Mouse (Mus musculus) heart, postnatal 25 days (tissue): ENCODE measurements at regions not wholly inside any gene's neighbourhood (a gene's known extent, or its start where the extent isn't known, plus 50 kb on each side); places are given as distances from the start of the nearest gene placed in this dataset.

ENCODE experiments used
- DNase-seq: peaks from one replicate; pipeline ENCODE4 v3.0.0; 2022; ENCODE audit warnings: low spot score
- intact Hi-C: fragments of 180-260 bp; cut with DNase I; formaldehyde crosslinking; loops from one replicate; pipeline ENCODE4 v1.15.1; 2025

- DNase-seq, result no peak
- intact Hi-C loops, result no loop called here
These were observed 303.1 kb upstream of the Rag2 start for GRCm38 (mm10) chr2:101321286-101321914.

- no peak for DNase-seq
- intact Hi-C loops, result no loop called here
These were observed 267.8 kb upstream of the Rag2 start for GRCm38 (mm10) chr2:101356709-101357108.

GRCm38 (mm10) chr2:101364256-101364655, 260.3 kb upstream of the Rag2 start:
- intact Hi-C loops, result no loop called here
- no peak for DNase-seq

GRCm38 (mm10) chr2:101368278-101368677, 256.2 kb upstream of the Rag2 start:
- DNase-seq, result no peak
- intact Hi-C loops, result no loop called here

- intact Hi-C loops, result no loop called here
- DNase-seq, result no peak
These were observed 253.4 kb upstream of the Rag2 start for GRCm38 (mm10) chr2:101370991-101371736.

GRCm38 (mm10) chr2:101371834-101372493, 252.6 kb upstream of the Rag2 start:
- no peak for DNase-seq
- intact Hi-C loops, result no loop called here

- no peak for DNase-seq
- intact Hi-C loops, result no loop called here
These were observed 243.9 kb upstream of the Rag2 start for GRCm38 (mm10) chr2:101380595-101380994.

GRCm38 (mm10) chr2:101415002-101415401, 209.5 kb upstream of the Rag2 start:
- intact Hi-C loops, result no loop called here
- no peak for DNase-seq

- intact Hi-C loops, result no loop called here
- no peak for DNase-seq
These were observed 207.8 kb upstream of the Rag2 start for GRCm38 (mm10) chr2:101416702-101417101.

- DNase-seq, result no peak
- intact Hi-C loops, result no loop called here
These were observed 191.2 kb upstream of the Rag2 start for GRCm38 (mm10) chr2:101433141-101433895.

- intact Hi-C loops, result no loop called here
- DNase-seq, result no peak
These were observed 184.3 kb upstream of the Rag2 start for GRCm38 (mm10) chr2:101440231-101440630.

- intact Hi-C loops, result no loop called here
- no peak for DNase-seq
These were observed 183.4 kb upstream of the Rag2 start for GRCm38 (mm10) chr2:101441081-101441630.

- intact Hi-C loops, result no loop called here
- no peak for DNase-seq
These were observed 168.9 kb upstream of the Rag2 start for GRCm38 (mm10) chr2:101455591-101455990.

GRCm38 (mm10) chr2:101458959-101459358, 165.6 kb upstream of the Rag2 start:
- intact Hi-C loops, result no loop called here
- no peak for DNase-seq

- intact Hi-C loops, result no loop called here
- DNase-seq, result no peak
These were observed 162.1 kb upstream of the Rag2 start for GRCm38 (mm10) chr2:101462450-101462849.

GRCm38 (mm10) chr2:101464291-101465140, 160.0 kb upstream of the Rag2 start:
- intact Hi-C loops, result no loop called here
- no peak for DNase-seq

- intact Hi-C loops, result no loop called here
- DNase-seq, result no peak
These were observed 153.9 kb upstream of the Rag2 start for GRCm38 (mm10) chr2:101470569-101471100.

GRCm38 (mm10) chr2:101472449-101473115, 151.9 kb upstream of the Rag2 start:
- intact Hi-C loops, result loop anchor here (1.0 kb wide), 1 partner anchor 181 kb away; no protein-coding TSS in a partner anchor
- DNase-seq, result peak; percentile 27

GRCm38 (mm10) chr2:101473116-101473485, 151.4 kb upstream of the Rag2 start:
- DNase-seq, result no peak
- intact Hi-C loops, result no loop called here
